Mouse (Mus musculus): ENCODE measurements at regions not wholly inside any gene's neighbourhood (a gene's known extent, or its start where the extent isn't known, plus 50 kb on each side); places are given as distances from the start of the nearest gene placed in this dataset.

DNA sequence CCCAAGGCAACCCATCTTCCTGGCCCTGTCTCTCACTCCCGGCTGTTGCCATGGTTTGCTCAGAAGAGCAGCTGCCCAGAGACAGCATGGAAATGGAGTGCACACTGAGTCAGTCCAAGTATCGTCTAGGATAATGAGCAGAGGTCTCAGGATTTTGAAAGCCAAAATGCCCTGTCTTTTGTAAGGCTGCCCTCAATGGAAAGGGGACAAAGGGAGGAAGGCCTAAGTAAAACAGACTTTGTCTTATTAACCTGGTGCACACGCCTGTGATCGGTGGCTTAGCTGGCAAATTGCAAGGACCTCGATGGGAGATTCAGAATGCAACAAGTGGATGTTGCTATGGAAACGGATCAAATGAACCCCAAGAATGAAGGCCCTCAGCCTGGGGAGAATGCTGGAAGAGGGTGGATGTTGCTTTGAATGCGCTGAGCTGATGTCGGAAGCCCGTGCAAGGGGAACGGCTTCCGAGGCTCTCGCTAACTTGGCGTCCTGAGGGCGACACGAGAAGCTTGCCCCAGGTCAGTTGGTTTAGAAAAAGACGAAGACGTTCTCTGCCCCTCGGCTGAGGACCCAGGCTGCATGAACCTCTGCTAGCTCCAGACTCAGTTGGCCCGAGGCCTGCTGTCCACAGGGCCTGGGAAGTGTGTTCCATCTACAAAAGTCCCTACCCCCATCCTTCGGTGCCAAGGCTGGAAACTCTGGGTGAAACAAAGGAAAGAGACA, 107.8 kb upstream of the Nebl start:
- H3K4me1 ChIP-seq (ENCODE audit: control insufficient read depth, insufficient read depth, low read length) = no peaks in the 10 kb centered on the region
- H3K4me3 ChIP-seq (ENCODE audit: insufficient read depth, low read length) = no peak overlapping the region
- no peak overlapping the region for H3K27ac ChIP-seq (ENCODE audit: insufficient read depth, low read length)
- TF ChIP-seq CTCF (IDR thresholded peaks at IDR 0.05; ENCODE audit: extremely low read depth, insufficient read depth, low read length) (no peak), POLR2A (IDR thresholded peaks at IDR 0.05; ENCODE audit: extremely low read depth, insufficient read depth, low read length) (no peak)

DNA sequence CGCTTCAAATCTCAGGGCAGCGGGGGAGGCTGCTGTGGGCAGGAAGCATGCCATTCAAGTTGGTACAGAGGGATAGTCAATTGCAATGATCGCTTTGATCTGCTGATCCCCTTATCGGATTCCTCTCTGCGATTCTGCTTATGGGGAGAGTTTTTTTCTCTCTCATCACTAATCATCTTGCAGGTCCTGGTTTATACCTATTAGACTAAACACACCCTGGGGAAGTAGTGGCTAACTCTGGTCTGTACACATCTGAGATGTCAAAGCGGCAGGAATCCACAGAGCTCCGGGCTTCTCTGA, 107.1 kb upstream of the Nebl start:
- Histone ChIP-seq H3K4me1 (ENCODE audit: control insufficient read depth, insufficient read depth, low read length) (no peaks in the 10 kb centered on the region), H3K4me3 (ENCODE audit: insufficient read depth, low read length) (no peak overlapping the region), H3K27ac (ENCODE audit: insufficient read depth, low read length) (no peak overlapping the region)
- TF ChIP-seq POLR2A (IDR thresholded peaks at IDR 0.05; ENCODE audit: extremely low read depth, insufficient read depth, low read length) (no peak), CTCF (IDR thresholded peaks at IDR 0.05; ENCODE audit: extremely low read depth, insufficient read depth, low read length) (no peak)

DNA sequence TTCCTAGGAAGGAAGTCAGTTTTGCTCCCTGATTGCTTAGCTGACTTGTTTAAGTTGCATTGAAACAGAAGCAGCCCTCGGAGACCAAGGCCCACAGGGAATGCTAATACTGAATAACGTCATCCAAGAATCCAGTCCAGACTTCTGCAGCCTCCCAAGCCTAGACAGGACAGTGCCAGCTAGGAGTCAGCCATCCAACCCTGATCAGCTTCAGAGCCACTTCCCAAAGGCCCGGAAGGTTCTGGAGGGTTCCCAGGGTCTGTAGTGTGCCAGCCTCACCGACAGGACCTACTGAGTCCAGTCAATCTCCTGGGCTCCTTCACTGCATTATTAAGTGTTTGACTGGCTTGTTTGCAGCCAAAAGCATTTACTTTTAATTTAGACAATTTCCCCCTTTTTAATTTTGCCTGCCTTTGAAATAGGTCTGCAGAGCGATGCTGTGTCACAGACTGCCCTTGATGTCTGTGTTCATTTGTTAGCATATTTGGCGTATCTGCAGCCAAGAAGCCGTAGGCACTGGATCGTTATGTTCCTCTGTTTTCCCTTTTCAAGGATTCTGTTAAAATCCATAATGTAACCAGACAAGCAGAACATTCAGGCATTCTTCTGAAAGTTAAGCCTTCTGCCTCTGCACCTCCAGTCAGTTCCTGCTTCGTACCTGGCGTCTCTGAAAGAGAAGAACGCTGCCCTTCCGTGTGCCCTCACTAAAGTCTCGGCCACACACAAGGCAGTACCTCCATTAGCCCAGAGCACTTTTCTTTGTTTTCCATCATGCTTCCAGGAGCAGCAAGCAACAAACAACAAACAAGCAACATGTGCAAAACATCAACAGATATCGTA, 106.5 kb upstream of the Nebl start:
- Histone ChIP-seq H3K27ac (ENCODE audit: insufficient read depth, low read length) (no peak overlapping the region), H3K4me3 (ENCODE audit: insufficient read depth, low read length) (no peak overlapping the region), H3K4me1 (ENCODE audit: control insufficient read depth, insufficient read depth, low read length) (no peaks in the 10 kb centered on the region)
- no peak for TF ChIP-seq CTCF (IDR thresholded peaks at IDR 0.05; ENCODE audit: extremely low read depth, insufficient read depth, low read length)
- TF ChIP-seq POLR2A (IDR thresholded peaks at IDR 0.05; ENCODE audit: extremely low read depth, insufficient read depth, low read length) = no peak

DNA sequence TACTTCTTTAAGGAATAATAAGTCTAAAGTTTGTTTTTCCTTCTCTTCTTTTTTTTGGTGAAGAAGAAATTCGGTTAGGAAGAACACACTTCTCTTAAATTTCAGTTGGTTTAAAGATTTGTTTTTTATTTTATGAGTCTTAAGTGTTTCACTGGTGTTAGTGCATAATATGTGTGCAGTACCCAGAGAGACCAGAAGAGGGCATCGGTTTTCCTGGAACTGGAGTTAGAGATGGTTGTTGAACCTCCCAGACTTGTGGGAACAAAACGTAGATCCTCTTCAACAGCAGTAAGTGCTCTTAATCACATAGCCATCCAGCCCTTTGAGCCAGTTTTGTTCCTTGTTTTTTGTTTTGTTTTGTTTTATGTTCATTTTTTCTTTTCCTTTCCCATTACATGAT, 101.5 kb upstream of the Nebl start:
- no peak overlapping the region for H3K27ac ChIP-seq (ENCODE audit: insufficient read depth, low read length)
- H3K4me3 ChIP-seq (ENCODE audit: insufficient read depth, low read length) = no peak overlapping the region
- no peak for TF ChIP-seq CTCF (IDR thresholded peaks at IDR 0.05; ENCODE audit: extremely low read depth, insufficient read depth, low read length)
- TF ChIP-seq POLR2A (IDR thresholded peaks at IDR 0.05; ENCODE audit: extremely low read depth, insufficient read depth, low read length) = no peak
- no peaks in the 10 kb centered on the region for H3K4me1 ChIP-seq (ENCODE audit: control insufficient read depth, insufficient read depth, low read length)

DNA sequence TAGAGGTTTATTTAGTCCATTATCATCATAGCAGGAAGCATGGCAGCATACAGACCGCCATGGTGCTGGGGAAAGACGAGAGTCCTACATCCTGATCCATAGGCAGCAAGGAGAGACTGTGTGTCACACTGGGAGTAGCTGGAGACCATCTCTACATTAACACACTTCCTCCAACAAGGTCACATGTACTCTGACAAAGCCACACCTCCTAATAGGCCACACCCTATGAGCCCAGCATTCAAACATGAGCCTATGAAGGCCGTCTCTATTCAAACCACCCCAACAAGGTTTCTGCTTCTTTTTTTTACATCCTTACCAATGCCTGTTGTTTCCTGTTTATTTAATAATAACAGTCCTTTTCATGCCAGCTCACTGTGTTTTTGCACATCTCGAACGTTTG, 99.0 kb upstream of the Nebl start:
- H3K27ac ChIP-seq (ENCODE audit: insufficient read depth, low read length) = no peak overlapping the region
- H3K4me1 ChIP-seq (ENCODE audit: control insufficient read depth, insufficient read depth, low read length) = no peaks in the 10 kb centered on the region
- TF ChIP-seq CTCF (IDR thresholded peaks at IDR 0.05; ENCODE audit: extremely low read depth, insufficient read depth, low read length) (no peak), POLR2A (IDR thresholded peaks at IDR 0.05; ENCODE audit: extremely low read depth, insufficient read depth, low read length) (no peak)

DNA sequence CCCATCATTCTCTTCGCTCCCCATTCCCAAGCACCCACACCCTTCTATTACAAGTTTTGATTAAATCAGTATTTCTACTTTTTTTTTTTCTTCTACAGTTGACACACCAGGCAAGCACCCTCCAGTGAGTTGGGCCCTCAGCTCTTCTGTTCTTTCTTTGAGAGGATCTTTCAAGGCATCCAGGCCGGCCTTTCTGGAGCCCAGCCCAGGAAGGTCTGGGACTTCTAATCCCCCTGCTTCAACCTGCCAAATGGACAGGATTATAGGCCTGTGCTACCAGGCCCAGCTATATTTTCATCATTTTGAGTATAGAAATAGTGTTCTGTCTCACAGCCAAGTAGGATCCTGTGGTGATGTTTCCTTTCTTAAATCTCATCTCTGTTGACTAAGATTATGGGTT, 94.0 kb upstream of the Nebl start:
- no peaks in the 10 kb centered on the region for H3K4me1 ChIP-seq (ENCODE audit: control insufficient read depth, insufficient read depth, low read length)
- TF ChIP-seq CTCF (IDR thresholded peaks at IDR 0.05; ENCODE audit: extremely low read depth, insufficient read depth, low read length) (no peak), POLR2A (IDR thresholded peaks at IDR 0.05; ENCODE audit: extremely low read depth, insufficient read depth, low read length) (no peak)
- no peak overlapping the region for H3K27ac ChIP-seq (ENCODE audit: insufficient read depth, low read length)
- H3K4me3 ChIP-seq (ENCODE audit: insufficient read depth, low read length) = no peak overlapping the region

More for the DNA sequence above, 99.0 kb upstream of the Nebl start:
- H3K4me3 ChIP-seq (ENCODE audit: insufficient read depth, low read length) = no peak overlapping the region

DNA sequence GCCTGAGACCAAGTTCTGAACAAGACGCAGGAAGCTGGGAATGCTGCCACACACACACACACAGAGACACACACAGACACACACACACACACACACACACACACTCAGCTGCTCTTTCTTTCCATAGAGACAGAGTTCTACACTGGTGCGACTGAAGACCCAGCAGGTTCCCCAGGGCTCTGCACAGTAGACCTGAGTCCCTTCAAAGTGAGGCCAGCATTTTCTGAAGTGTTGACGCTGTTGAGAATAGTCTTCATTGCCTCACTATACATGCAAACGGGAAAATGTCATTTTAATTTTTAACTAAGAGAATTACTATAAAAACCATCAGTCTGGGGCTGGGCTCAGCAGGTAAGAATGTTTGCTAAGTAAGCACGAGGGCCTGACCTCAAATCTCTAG, 92.9 kb upstream of the Nebl start:
- TF ChIP-seq CTCF (IDR thresholded peaks at IDR 0.05; ENCODE audit: extremely low read depth, insufficient read depth, low read length) = no peak
- TF ChIP-seq POLR2A (IDR thresholded peaks at IDR 0.05; ENCODE audit: extremely low read depth, insufficient read depth, low read length) = no peak
- H3K4me1 ChIP-seq (ENCODE audit: control insufficient read depth, insufficient read depth, low read length) = no peaks in the 10 kb centered on the region
- H3K27ac ChIP-seq (ENCODE audit: insufficient read depth, low read length) = no peak overlapping the region
- no peak overlapping the region for H3K4me3 ChIP-seq (ENCODE audit: insufficient read depth, low read length)

DNA sequence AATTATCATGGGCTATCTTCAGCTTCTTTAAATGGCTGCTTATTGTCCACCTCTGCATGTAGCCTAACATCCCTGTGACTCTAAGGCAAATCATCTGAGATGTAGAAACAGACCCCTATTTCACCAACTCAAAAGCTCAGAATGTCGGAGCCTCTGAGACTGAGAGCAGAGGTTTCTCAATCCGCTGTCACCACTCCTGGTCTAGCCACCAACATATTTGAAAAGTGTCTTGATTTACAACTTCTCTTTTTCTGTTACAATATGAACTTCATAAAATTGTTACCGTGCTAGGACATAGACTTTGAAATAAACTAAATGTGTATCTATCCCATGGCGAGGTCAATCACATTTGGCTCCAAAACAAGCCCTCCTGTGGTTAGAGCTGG, 91.3 kb upstream of the Nebl start:
- H3K27ac ChIP-seq (ENCODE audit: insufficient read depth, low read length) = no peak overlapping the region
- H3K4me3 ChIP-seq (ENCODE audit: insufficient read depth, low read length) = no peak overlapping the region
- H3K4me1 ChIP-seq (ENCODE audit: control insufficient read depth, insufficient read depth, low read length) = no peaks in the 10 kb centered on the region
- TF ChIP-seq CTCF (IDR thresholded peaks at IDR 0.05; ENCODE audit: extremely low read depth, insufficient read depth, low read length) = no peak
- no peak for TF ChIP-seq POLR2A (IDR thresholded peaks at IDR 0.05; ENCODE audit: extremely low read depth, insufficient read depth, low read length)

DNA sequence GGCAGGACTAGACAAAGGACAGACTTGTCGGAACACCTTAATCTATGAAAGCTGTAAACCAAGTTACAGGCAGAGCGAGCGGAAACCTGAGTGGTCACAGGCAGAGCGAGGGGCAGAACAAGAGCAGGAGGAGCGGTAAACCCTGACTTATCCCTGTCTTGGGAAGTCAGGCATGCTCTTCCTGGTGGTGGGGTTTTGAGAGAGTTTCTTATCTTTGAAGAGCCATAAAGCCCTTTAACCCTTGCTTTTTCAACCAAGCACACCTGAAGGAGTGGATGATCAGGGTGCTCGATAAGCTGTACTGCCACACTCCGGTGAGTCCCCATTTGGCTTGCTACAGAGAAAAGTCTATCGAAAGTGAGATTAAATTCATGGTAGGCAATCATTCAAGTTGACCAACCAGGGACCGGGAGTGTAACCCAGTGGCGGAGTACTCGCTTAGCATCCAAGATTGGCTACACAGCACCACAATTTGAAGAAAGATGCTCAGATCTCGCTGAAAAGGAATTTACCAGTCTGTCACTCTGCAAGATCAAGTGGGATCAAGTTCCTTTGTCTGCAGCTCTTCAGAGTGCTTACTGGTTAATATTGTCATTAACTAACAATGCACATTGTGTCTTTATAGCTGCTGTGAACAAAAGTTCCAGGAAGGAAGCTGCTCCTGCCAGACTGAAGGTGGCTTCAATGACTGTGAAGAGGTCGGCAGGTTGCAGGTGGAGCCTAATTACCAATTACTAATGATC, 90.8 kb upstream of the Nebl start:
- Histone ChIP-seq H3K27ac (ENCODE audit: insufficient read depth, low read length) (no peak overlapping the region), H3K4me3 (ENCODE audit: insufficient read depth, low read length) (no peak overlapping the region), H3K4me1 (ENCODE audit: control insufficient read depth, insufficient read depth, low read length) (no peaks in the 10 kb centered on the region)

More for the DNA sequence above, 90.8 kb upstream of the Nebl start:
- TF ChIP-seq CTCF (IDR thresholded peaks at IDR 0.05; ENCODE audit: extremely low read depth, insufficient read depth, low read length) (no peak), POLR2A (IDR thresholded peaks at IDR 0.05; ENCODE audit: extremely low read depth, insufficient read depth, low read length) (no peak)

Measured in cortical plate, adult 2 months (tissue).